Mouse (Mus musculus): Measurements from ENCODE around the gene Klhl4. TPM values are rescaled to one million over a fixed set of nuclear protein-coding genes. Genes with fewer than 3 reads are reported as not detected.
A peak's percentile ranks its signal among the peaks of the same experiment; 100 is the strongest.

Klhl4 gene
- polyA plus RNA-seq (2015; fragmentation: Nextera tagmentation; extraction: Ambion mirVana) = 11.4 and 12.9 TPM in 2 replicates

GRCm38 (mm10) chrX:114473782-114474731 is at the start of gene Klhl4:
TSS of gene Klhl4 (plus strand) at chrX:114474333.
- Histone ChIP-seq H3K27ac (replicated peaks) (no peak within 1 kb of the TSS), H3K9me3 (replicated peaks) (no peaks in the 10 kb centered on the region), H3K4me1 (no peaks in the 10 kb centered on the region), H3K4me2 (replicated peaks) (peak within 1 kb of the TSS; percentile 30), H3K27me3 (no peaks in the 10 kb centered on the region), H3K36me3 (no peaks in the 10 kb centered on the region), H3K9ac (no peak within 1 kb of the TSS), H3K4me3 (replicated peaks) (peak within 1 kb of the TSS; percentile 22)
- WGBS = 34% methylated on average over 14 of the region's 14 CpGs
- no peak for ATAC-seq (ENCODE audit: insufficient number of reproducible peaks, low FRiP score, low TSS enrichment, low read depth)

GRCm38 (mm10) chrX:114484153-114484552 is 10.0 kb downstream of the Klhl4 start:
- H3K4me1 ChIP-seq = no peaks in the 10 kb centered on the region
- H3K9me3 ChIP-seq (replicated peaks) = no peaks in the 10 kb centered on the region
- no peak overlapping the region for H3K4me3 ChIP-seq (replicated peaks)
- H3K4me2 ChIP-seq (replicated peaks) = no peak overlapping the region
- H3K27ac ChIP-seq (replicated peaks) = no peak overlapping the region
- H3K9ac ChIP-seq = no peak overlapping the region
- no peak for ATAC-seq (ENCODE audit: insufficient number of reproducible peaks, low FRiP score, low TSS enrichment, low read depth)
- no peaks in the 10 kb centered on the region for H3K36me3 ChIP-seq
- no peaks in the 10 kb centered on the region for H3K27me3 ChIP-seq

- Histone ChIP-seq H3K27me3 (no peaks in the 10 kb centered on the region), H3K4me1 (no peaks in the 10 kb centered on the region)
- no peak for ATAC-seq (ENCODE audit: insufficient number of reproducible peaks, low FRiP score, low TSS enrichment, low read depth)
Measured at GRCm38 (mm10) chrX:114486691-114487090, 12.6 kb downstream of the Klhl4 start.

GRCm38 (mm10) chrX:114558141-114558540 is 84.0 kb downstream of the Klhl4 start:
- no peak for ATAC-seq (ENCODE audit: insufficient number of reproducible peaks, low FRiP score, low TSS enrichment, low read depth)
- H3K9me3 ChIP-seq (replicated peaks) = no peaks in the 10 kb centered on the region
- no peak overlapping the region for H3K4me3 ChIP-seq (replicated peaks)
- H3K4me1 ChIP-seq = no peaks in the 10 kb centered on the region
- H3K9ac ChIP-seq = no peak overlapping the region
- no peaks in the 10 kb centered on the region for H3K27me3 ChIP-seq
- WGBS = 31% methylated on average over 3 of the region's 3 CpGs
- no peaks in the 10 kb centered on the region for H3K36me3 ChIP-seq
- H3K4me2 ChIP-seq (replicated peaks) = no peak overlapping the region
- no peak overlapping the region for H3K27ac ChIP-seq (replicated peaks)

More at GRCm38 (mm10) chrX:114486691-114487090, 12.6 kb downstream of the Klhl4 start:
- H3K36me3 ChIP-seq = no peaks in the 10 kb centered on the region
- H3K4me3 ChIP-seq (replicated peaks) = no peak overlapping the region
- no peak overlapping the region for H3K4me2 ChIP-seq (replicated peaks)
- no peak overlapping the region for H3K9ac ChIP-seq
- H3K27ac ChIP-seq (replicated peaks) = no peak overlapping the region
- no peaks in the 10 kb centered on the region for H3K9me3 ChIP-seq (replicated peaks)

GRCm38 (mm10) chrX:114582311-114582710 is 108.2 kb downstream of the Klhl4 start:
- Histone ChIP-seq H3K9ac (no peak overlapping the region), H3K27me3 (no peaks in the 10 kb centered on the region), H3K9me3 (replicated peaks) (no peaks in the 10 kb centered on the region), H3K27ac (replicated peaks) (no peak overlapping the region), H3K4me2 (replicated peaks) (no peak overlapping the region), H3K36me3 (no peaks in the 10 kb centered on the region), H3K4me3 (replicated peaks) (no peak overlapping the region), H3K4me1 (no peaks in the 10 kb centered on the region)
- WGBS = 37% methylated on average over 1 of the region's 1 CpGs
- no peak for ATAC-seq (ENCODE audit: insufficient number of reproducible peaks, low FRiP score, low TSS enrichment, low read depth)
